Mouse (Mus musculus) mesoderm, embryonic 11.5 days (tissue): ENCODE measurements around the gene Galr2.

ENCODE experiments used
- DNase-seq: peaks from one replicate; pipeline ENCODE4 v3.0.0-alpha.2; 2012; ENCODE audit warnings: low read depth, low spot score

Galr2 gene

GRCm38 (mm10) chr11:116280751-116281663 is at the start of gene Galr2:
Galr2 (plus strand) TSS chr11:116280939.
- no peak for DNase-seq

- no peak for DNase-seq
Measured at GRCm38 (mm10) chr11:116232427-116232826, 48.3 kb upstream of the Galr2 start.

GRCm38 (mm10) chr11:116234901-116235300 is 45.8 kb upstream of the Galr2 start:
- no peak for DNase-seq

- no peak for DNase-seq
Measured at GRCm38 (mm10) chr11:116237742-116238395, 42.9 kb upstream of the Galr2 start, which contains the start of gene Evpl. Evpl (minus strand) TSS chr11:116238077.

GRCm38 (mm10) chr11:116239797-116240196 is 40.9 kb upstream of the Galr2 start:
- DNase-seq: peak; percentile 40

GRCm38 (mm10) chr11:116241744-116242235 is 38.9 kb upstream of the Galr2 start:
- DNase-seq: peak; percentile 46

- DNase-seq: no peak
Measured at GRCm38 (mm10) chr11:116244580-116244979, 36.2 kb upstream of the Galr2 start.

- DNase-seq: no peak
Measured at GRCm38 (mm10) chr11:116245616-116246015, 35.1 kb upstream of the Galr2 start.

- DNase-seq: no peak
Measured at GRCm38 (mm10) chr11:116247502-116248222, 33.1 kb upstream of the Galr2 start.

GRCm38 (mm10) chr11:116250898-116251297 is 29.8 kb upstream of the Galr2 start:
- DNase-seq: no peak

GRCm38 (mm10) chr11:116253076-116253600 is 27.6 kb upstream of the Galr2 start:
- no peak for DNase-seq

- DNase-seq: no peak
Measured at GRCm38 (mm10) chr11:116254627-116255026, 26.1 kb upstream of the Galr2 start.

GRCm38 (mm10) chr11:116255090-116255981 is 25.4 kb upstream of the Galr2 start:
- DNase-seq: no peak

- DNase-seq: no peak
Measured at GRCm38 (mm10) chr11:116255982-116256675, 24.6 kb upstream of the Galr2 start.

- DNase-seq: no peak
Measured at GRCm38 (mm10) chr11:116259461-116259860, 21.3 kb upstream of the Galr2 start.

GRCm38 (mm10) chr11:116260259-116260658 is 20.5 kb upstream of the Galr2 start:
- no peak for DNase-seq

GRCm38 (mm10) chr11:116265352-116265751 is 15.4 kb upstream of the Galr2 start:
- DNase-seq: no peak

GRCm38 (mm10) chr11:116265850-116266249 is 14.9 kb upstream of the Galr2 start:
- no peak for DNase-seq

GRCm38 (mm10) chr11:116267637-116268036 is 13.1 kb upstream of the Galr2 start:
- DNase-seq: no peak

- DNase-seq: no peak
Measured at GRCm38 (mm10) chr11:116268313-116268712, 12.4 kb upstream of the Galr2 start.
